Mouse (Mus musculus) myocyte (in vitro differentiated cells): ENCODE measurements around the gene Slc22a6. TPM values are rescaled to one million over a fixed set of nuclear protein-coding genes. Genes with fewer than 3 reads are reported as not detected.

Source experiments
- H3K27me3 ChIP-seq: one replicate; pipeline ENCODE4 v1.6.1; 2011; ENCODE audit not compliant: control insufficient read depth, insufficient read depth, insufficient read length
- H3K36me3 ChIP-seq: one replicate; pipeline ENCODE4 v1.6.1; 2011; ENCODE audit not compliant: control insufficient read depth, insufficient read depth
- H3K4me2 ChIP-seq: one replicate; pipeline ENCODE4 v1.6.1; 2011; ENCODE audit warnings: low read depth, control low read depth
- H3K4me3 ChIP-seq: one replicate; pipeline ENCODE4 v1.5.1; 2011; ENCODE audit warnings: mild to moderate bottlenecking, control low read depth, moderate library complexity
- H3K79me2 ChIP-seq: one replicate; pipeline ENCODE4 v1.6.1; 2011; ENCODE audit not compliant: control insufficient read depth, insufficient read depth
- H3ac ChIP-seq: one replicate; pipeline ENCODE4 v1.6.1; 2011; ENCODE audit not compliant: control insufficient read depth, insufficient read length
- CEBPB ChIP-seq: IDR thresholded peaks from 2 replicates; pipeline ENCODE4 v1.6.1; 2011; ENCODE audit warnings: mild to moderate bottlenecking, moderate library complexity; ENCODE audit not compliant: poor library complexity, insufficient read depth, severe bottlenecking
- E2F4 ChIP-seq: IDR thresholded peaks from one replicate; pipeline ENCODE4 v1.6.1; 2011; ENCODE audit warnings: mild to moderate bottlenecking, control low read depth, moderate library complexity; ENCODE audit not compliant: insufficient read depth
- MAX ChIP-seq: IDR thresholded peaks from one replicate; pipeline ENCODE4 v1.6.1; 2011; ENCODE audit warnings: low read depth, mild to moderate bottlenecking, control low read depth
- MYOD1 ChIP-seq, 3 experiments: IDR thresholded peaks; one replicate each; pipeline ENCODE4 v1.6.1; 2011; ENCODE audit warnings: control low read depth in 2 of 3, low read depth in 2 of 3, mild to moderate bottlenecking in 2 of 3, moderate library complexity in 1 of 3; ENCODE audit not compliant: insufficient read length in 2 of 3, control insufficient read depth in 1 of 3
- MYOG ChIP-seq, 3 experiments: IDR thresholded peaks; one replicate each; pipeline ENCODE4 v1.6.1; 2011; ENCODE audit warnings: control low read depth in 2 of 3, low read depth in 2 of 3, mild to moderate bottlenecking in 2 of 3; ENCODE audit not compliant: insufficient read length in 2 of 3, control insufficient read depth in 1 of 3, insufficient read depth in 1 of 3
- POLR2A ChIP-seq: IDR thresholded peaks from one replicate; pipeline ENCODE4 v1.6.1; 2011; ENCODE audit warnings: low read depth, mild to moderate bottlenecking, control low read depth, moderate library complexity; ENCODE audit not compliant: insufficient read length
- POLR2AphosphoS2 ChIP-seq: IDR thresholded peaks from one replicate; pipeline ENCODE4 v1.6.1; 2011; ENCODE audit warnings: low read depth, control low read depth; ENCODE audit not compliant: insufficient read length
- REST ChIP-seq: IDR thresholded peaks from one replicate; pipeline ENCODE4 v1.6.1; 2011; ENCODE audit warnings: mild to moderate bottlenecking, control low read depth, moderate library complexity; ENCODE audit not compliant: insufficient read depth, insufficient read length
- SRF ChIP-seq: IDR thresholded peaks from one replicate; pipeline ENCODE4 v1.6.1; 2011; ENCODE audit warnings: low read depth; ENCODE audit not compliant: control insufficient read depth, insufficient read length
- TCF12 ChIP-seq: IDR thresholded peaks from one replicate; pipeline ENCODE4 v1.6.1; 2011; ENCODE audit warnings: mild to moderate bottlenecking, control low read depth; ENCODE audit not compliant: poor library complexity, insufficient read depth, severe bottlenecking
- TCF3 ChIP-seq: IDR thresholded peaks from one replicate; pipeline ENCODE4 v1.6.1; 2011; ENCODE audit warnings: low read depth, control low read depth; ENCODE audit not compliant: insufficient read length
- USF1 ChIP-seq: IDR thresholded peaks from one replicate; pipeline ENCODE4 v1.6.1; 2011; ENCODE audit warnings: low read depth, mild to moderate bottlenecking, control low read depth, moderate library complexity
- polyA plus RNA-seq: library from polyadenylated mRNA; unstranded; fragments of >200 nt; fragmentation: generic; extraction: Trizol; gene quantifications from one replicate; pipeline ENCODE4 v1.2.1, GENCODE M21; 2012; ENCODE audit warnings: missing spikeins

Gene Slc22a6
- polyA plus RNA-seq, 1 experiment: not detected

GRCm38 (mm10) chr19:8613111-8613510 lies 4.7 kb upstream of the Slc22a6 start:
- Histone ChIP-seq H3K4me2 (no peak overlapping the region), H3ac (no peak overlapping the region), H3K4me3 (no peak overlapping the region), H3K27me3 (peaks cover 10% of the 10 kb centered on the region), H3K36me3 (no peaks in the 10 kb centered on the region), H3K79me2 (no peaks in the 10 kb centered on the region)
- no peak for TF ChIP-seq REST

- Histone ChIP-seq H3K27me3 (peaks cover 22% of the 10 kb centered on the region), H3K79me2 (no peaks in the 10 kb centered on the region), H3K36me3 (no peaks in the 10 kb centered on the region), H3K4me2 (no peak overlapping the region), H3K4me3 (no peak overlapping the region), H3ac (no peak overlapping the region)
- TF ChIP-seq MYOG (IDR thresholded peaks at IDR 0.05; ENCODE audit: control insufficient read depth in 1 of 3, insufficient read depth in 1 of 3, insufficient read length in 2 of 3, low read depth in 2 of 3) (no peak), REST (no peak)
Observed at GRCm38 (mm10) chr19:8614343-8614742, 3.5 kb upstream of the Slc22a6 start.

GRCm38 (mm10) chr19:8616314-8616713 lies 1.5 kb upstream of the Slc22a6 start:
- Histone ChIP-seq H3ac (no peak overlapping the region), H3K4me3 (no peak overlapping the region), H3K4me2 (no peak overlapping the region), H3K27me3 (peaks cover 21% of the 10 kb centered on the region), H3K79me2 (no peaks in the 10 kb centered on the region), H3K36me3 (no peaks in the 10 kb centered on the region)
- no peak for TF ChIP-seq MYOD1 (IDR thresholded peaks at IDR 0.05; ENCODE audit: control insufficient read depth in 1 of 3, insufficient read length in 2 of 3, low read depth in 2 of 3)
- no peak for TF ChIP-seq CEBPB
- TF ChIP-seq SRF: no peak
- no peak for TF ChIP-seq MAX
- TF ChIP-seq MYOG (IDR thresholded peaks at IDR 0.05; ENCODE audit: control insufficient read depth in 1 of 3, insufficient read depth in 1 of 3, insufficient read length in 2 of 3, low read depth in 2 of 3): no peak
- no peak for TF ChIP-seq REST
- no peak for TF ChIP-seq POLR2AphosphoS2
- no peak for TF ChIP-seq USF1
- TF ChIP-seq POLR2A: no peak
- TF ChIP-seq TCF3: no peak
- no peak for TF ChIP-seq TCF12
- no peak for TF ChIP-seq E2F4

- Histone ChIP-seq H3K79me2 (no peaks in the 10 kb centered on the region), H3K4me3 (no peak overlapping the region), H3K36me3 (no peaks in the 10 kb centered on the region), H3ac (no peak overlapping the region), H3K4me2 (no peak overlapping the region), H3K27me3 (peaks cover 51% of the 10 kb centered on the region)
- TF ChIP-seq MAX (no peak), E2F4 (no peak), USF1 (no peak), REST (no peak), TCF3 (no peak), POLR2AphosphoS2 (no peak), MYOD1 (IDR thresholded peaks at IDR 0.05; ENCODE audit: control insufficient read depth in 1 of 3, insufficient read length in 2 of 3, low read depth in 2 of 3) (no peak), POLR2A (no peak), TCF12 (no peak), MYOG (IDR thresholded peaks at IDR 0.05; ENCODE audit: control insufficient read depth in 1 of 3, insufficient read depth in 1 of 3, insufficient read length in 2 of 3, low read depth in 2 of 3) (no peak), CEBPB (no peak), SRF (no peak)
Observed at GRCm38 (mm10) chr19:8621098-8621497, 3.3 kb downstream of the Slc22a6 start.

- Histone ChIP-seq H3K4me3 (no peak overlapping the region), H3ac (no peak overlapping the region), H3K4me2 (no peak overlapping the region), H3K36me3 (no peaks in the 10 kb centered on the region), H3K79me2 (no peaks in the 10 kb centered on the region), H3K27me3 (peaks cover 24% of the 10 kb centered on the region)
- TF ChIP-seq POLR2A (no peak), USF1 (no peak), TCF3 (no peak), E2F4 (no peak), REST (no peak), MAX (no peak), CEBPB (no peak), MYOD1 (IDR thresholded peaks at IDR 0.05; ENCODE audit: control insufficient read depth in 1 of 3, insufficient read length in 2 of 3, low read depth in 2 of 3) (no peak), TCF12 (no peak), MYOG (IDR thresholded peaks at IDR 0.05; ENCODE audit: control insufficient read depth in 1 of 3, insufficient read depth in 1 of 3, insufficient read length in 2 of 3, low read depth in 2 of 3) (no peak), POLR2AphosphoS2 (no peak), SRF (no peak)
Observed at GRCm38 (mm10) chr19:8630249-8630648, 12.4 kb downstream of the Slc22a6 start.
